Mouse (Mus musculus) cerebellum, postnatal 4 days (tissue): ENCODE data around the gene Kcnj1.

Experiments used
- DNase-seq, 2 experiments: peaks; one replicate each; pipeline ENCODE4 v3.0.0; 2022; ENCODE audit warnings: low spot score in 2 of 2, mixed read lengths in 1 of 2

Kcnj1 gene

DNA sequence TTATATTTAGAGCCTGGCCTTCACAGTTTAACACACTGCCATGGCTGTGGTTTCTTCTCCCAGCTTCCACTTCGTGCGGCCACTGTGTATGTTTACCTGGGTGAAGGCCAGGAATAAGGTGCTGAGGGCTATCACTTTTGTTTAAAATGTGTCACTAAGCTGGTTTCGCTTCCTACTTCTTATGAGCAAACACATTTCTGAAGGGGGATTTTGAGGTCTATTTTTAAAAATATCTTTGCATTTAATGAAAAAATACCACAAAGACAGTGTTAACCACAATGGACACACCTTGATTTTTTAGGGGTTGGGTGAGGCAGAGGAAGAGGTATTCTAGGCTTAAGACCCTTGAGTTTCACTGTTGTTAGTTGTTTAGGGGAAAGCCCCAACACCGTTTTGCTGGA lies 22.5 kb downstream of the Kcnj1 start:
- DNase-seq: no peak

DNA sequence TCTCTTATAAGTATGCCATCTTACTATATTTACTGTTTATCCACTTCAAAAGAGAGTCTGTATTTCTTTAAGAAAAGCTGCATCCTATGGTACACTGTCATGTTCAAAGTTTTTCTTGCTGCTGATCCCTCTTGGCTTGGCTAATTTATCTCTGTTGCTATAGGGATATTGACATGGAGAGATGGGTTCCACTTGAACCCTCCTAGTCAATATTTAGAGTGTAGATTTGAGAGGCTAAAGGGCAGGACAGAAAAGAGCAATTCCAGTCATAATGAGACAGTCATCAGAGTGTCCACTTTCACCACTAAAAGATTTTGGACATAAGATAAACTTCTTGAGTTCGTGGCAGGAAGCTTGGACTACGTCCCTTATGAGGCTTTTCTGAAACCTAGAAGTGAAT lies 27.9 kb downstream of the Kcnj1 start:
- no peak for DNase-seq

DNA sequence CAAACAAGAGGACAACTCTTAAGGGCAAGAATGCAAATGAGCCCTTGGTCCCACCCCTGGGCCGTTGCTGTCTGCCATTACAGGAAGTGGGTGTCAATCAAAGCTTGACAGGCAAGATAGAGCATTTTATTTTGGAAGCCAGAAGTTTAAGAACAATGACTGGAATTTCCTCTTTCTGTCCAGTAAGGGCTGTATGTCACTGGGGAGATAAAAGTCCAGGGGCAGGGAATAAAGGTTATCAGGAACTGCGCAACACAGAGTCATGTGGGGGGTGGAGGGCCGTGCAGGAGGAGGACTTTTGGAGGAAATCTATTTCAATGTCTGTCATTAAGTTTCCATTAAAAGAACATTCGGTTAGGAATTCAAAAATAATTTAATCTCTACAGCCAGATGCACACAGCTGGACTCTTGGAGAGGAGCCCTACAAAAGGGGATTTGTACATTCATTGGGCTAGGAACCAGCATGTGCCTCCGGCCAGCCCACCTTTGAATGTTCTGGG lies 28.4 kb downstream of the Kcnj1 start:
- no peak for DNase-seq

DNA sequence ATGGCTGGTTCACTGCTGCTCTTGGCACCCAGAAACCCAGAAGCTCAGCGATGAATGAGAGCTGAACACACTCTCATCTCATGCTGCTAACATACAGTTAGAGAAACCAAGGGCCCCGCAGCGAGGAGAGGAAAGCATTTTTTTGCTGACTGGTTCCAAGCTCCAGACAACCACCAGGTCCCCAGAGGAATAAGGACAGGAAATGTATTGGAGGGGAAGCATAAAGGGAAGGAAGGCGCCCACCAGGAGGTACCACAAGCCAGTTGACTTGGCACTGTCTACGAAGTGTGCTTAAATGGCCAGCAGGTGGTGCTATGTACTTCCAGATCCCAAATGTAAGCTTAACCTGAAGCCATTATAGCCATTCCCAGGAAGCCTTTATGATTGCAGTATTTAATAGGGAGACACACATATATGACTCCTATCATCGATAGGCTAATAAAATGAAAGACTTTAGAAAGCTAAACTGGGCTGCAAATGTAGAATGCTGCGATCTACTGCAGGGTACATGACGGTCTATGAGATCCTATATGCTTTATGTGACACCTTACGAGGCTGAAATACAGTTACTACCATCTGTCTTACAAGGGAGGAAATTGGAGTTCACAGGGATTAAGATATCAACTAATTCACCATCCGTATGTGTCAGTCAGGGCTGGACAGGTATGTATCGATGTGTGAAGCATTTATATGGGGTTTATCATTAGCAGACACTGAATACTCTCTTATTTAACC lies 33.1 kb downstream of the Kcnj1 start:
- DNase-seq: peak in 1 of 2 experiments; percentile 63

DNA sequence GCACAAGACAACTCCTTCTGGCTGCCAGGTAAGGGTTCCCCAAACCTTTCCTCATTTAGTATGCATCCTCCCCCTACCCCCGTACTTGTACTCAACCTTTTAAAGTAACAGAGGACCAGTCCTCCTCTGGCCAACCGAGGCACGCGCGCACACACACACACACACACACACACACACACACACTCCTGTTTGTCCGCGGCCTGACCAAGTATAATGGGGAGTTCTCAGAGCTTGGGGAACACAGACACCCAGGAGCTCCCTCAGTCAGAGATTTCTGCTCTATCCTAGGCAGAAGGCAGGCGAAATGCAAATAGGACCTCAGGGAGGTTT lies 36.4 kb downstream of the Kcnj1 start:
- DNase-seq: no peak

DNA sequence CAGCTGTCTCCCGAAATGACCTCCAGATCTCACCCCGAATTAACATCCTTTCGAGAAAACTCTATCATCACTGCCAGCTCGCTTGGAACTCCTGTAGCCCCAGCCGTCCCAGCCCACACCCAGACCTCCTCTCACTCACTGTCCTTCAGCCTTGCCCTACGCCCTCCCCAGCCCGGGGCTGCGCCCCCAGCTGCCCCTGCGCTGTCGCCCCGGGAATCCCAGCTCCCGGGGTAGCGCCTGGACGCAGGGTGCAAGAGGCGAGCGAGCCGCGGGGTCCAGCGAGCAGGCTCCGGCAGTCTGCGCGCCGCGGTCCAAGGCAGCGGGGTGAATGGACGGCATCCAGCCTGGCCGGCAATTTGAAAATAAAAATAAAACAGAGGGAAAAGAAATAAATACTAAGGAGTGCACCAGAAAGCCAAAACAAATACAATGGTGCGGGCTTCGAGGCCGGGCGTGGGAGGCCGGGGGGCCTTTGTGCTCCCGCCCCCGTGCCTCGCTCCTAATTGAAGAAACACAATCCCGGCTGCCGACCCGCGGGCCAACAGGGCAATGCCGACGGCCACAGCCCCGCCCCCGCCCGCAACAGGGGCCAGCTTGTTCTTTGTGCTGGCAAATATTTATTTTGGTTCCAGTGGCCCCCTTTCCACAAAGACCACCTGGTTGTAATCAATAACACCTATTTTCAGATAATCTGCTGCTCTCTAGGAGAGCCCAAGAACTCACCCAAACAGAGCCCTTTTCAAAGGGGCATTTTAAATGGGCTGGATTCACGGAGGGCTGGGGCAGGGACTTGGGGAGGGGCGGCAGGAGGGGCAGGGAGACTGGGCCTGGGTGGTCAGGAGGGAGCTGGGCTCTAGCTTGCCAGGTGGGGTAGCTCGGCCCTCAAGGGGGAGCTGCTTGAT lies 37.0 kb downstream of the Kcnj1 start:
- peak in 1 of 2 experiments; percentile 18 for DNase-seq

DNA sequence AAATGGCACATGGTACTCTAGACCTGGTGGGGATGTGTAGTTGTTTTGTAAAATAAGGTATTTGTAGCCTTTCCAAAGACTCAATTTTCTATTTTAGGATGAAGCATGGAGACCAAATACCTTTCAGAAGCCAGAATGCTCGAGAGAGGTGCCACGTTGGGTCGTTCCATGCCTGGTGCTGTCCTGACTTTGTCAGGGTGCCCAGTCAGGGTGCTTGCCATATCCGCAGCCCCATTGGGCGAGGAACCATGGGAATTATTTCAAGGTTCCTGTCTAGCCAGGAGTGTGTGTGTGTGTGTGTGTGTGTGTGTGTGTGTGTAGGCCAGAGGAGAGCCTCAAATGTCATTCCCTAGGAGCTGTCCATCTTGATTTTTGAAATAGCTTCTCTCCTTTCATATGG lies 38.4 kb downstream of the Kcnj1 start:
- DNase-seq: no peak

DNA sequence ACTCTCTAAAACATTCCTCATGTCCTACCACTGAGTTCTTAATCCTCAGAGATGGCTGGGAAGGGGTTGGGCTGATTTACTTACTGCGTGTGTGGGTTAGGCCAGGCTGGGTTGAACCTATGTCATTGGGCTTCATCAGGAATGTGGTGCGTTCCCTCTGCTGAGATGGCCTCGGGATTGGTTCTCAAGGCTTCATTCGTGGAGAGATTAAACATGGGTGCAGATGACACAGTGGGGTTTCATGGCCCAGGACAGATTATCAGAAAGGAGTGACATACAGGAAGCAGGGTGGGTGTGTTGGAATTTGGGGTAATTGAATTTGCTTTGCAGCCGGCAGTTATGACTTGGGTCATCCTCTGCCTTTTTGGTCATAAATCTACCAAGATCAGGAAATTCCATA lies 39.2 kb downstream of the Kcnj1 start:
- no peak for DNase-seq

DNA sequence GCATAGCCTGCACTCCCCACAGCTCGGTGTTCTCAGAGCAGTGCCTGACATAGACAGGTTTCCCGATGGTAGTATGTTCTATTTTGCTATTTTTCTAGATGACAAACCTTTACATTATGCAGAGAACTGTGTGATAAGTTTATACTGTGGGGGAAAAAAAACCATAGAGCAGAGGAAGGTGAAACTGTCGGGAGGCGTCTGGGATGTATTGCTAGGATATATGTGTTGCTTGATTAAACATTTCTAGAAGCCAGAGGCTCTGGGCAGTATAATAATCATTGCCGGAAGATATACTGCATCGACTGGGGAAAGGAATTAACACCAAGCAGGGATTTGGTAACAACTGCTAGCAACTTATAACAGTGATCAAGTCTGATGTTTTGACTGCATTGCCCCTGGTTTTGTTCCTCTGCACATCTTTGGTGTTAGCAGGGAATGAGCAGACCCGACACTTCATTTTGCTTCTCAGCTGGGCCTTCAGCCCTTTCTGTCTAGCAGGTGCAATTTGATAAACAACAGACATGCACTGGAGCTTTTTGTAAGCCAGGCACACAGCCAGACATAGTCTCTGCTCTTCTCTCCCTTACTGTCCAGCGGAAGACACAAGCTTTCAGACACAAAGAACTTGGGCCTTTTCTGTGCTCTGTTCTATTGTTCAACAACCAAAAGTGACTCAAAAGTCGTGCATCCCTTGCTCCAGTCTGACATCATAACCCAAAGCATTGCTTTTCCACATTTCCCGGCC lies 40.7 kb downstream of the Kcnj1 start:
- DNase-seq: no peak

DNA sequence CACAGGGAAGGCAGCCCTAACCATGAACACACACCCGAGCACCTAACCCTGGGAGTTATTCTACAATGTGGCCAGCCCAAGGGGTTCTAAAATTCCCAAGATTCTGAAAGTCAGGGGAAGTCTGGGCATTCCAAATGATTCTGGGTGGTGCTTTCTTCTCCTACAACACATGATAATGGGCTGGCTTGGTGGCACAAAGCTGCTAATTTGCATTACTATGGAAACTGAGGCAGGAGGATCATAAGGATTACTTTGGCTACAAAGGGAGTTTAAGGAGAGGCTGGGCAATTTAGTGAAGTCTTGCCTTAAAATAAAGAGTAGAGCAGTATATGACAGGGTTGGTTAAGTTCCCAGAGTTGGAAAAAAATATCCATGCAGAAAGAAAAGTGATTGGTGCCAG lies 42.7 kb downstream of the Kcnj1 start:
- DNase-seq: no peak

DNA sequence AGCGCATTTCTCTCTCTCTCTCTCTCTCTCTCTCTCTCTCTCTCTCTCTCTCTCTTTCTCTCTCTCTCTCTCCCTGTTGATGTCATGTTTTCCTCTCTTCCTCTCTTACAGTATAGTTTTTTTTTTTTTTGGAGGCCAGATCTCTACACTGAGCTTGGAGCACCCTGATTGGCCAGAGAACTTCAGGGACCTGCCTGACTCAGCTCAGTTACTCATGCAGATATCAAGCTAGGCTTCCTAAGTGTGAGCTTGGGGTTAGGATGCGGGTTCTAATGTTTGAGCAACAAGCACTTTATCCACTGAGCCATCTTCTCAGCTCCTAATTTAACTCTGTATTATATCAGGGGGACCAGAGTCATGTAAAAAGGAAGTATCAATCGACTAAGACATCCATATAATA lies 43.7 kb downstream of the Kcnj1 start:
- DNase-seq: no peak

DNA sequence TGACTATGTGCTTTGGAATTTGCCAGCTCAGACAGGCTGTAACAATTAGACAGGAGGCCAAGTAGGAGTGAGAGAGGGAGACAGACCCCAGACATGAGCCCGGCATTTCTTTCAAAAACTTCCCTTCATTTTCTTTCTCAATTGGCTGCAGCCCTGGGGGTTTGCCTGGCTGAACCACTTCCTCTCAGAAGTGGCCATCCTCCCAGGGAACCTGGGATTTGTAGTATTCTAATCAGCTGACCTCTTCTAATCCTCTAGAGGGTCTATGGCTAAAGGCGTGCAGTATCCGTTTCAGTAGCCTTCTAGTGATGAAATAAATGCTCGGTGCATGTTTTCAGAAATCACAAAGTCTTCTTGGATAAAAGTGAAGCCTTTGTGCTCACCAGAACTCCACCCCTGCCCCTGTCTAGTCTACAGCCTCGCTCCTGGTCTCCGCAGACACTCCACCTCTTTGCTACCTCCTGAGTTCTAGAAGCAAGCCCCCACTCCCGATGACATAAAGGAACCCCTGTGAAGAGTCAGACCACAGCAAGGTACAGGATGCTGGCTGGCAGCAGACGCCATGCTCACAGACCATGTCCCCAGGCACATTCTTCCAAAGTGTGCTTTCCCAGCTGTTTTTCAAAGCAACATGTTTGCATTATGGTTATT lies 45.3 kb downstream of the Kcnj1 start:
- DNase-seq: no peak

DNA sequence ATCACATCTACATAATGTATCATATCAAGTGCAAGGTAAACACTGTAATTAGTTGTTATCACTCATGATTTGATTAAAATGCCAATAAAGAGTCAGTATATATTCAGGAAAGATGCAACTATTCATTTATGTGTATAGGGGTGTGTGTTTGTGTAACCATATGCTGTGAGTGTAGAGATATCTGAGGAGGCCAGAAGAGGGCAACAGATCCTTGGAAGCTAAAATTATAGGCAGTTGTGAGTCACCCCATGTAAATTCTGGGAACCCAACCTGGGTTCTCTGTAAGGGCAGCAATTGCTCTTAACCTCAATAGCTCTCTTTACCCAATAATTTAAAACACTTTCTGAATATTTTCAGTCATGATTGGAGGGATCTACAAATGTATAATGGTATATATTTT lies 48.4 kb downstream of the Kcnj1 start:
- no peak for DNase-seq

DNA sequence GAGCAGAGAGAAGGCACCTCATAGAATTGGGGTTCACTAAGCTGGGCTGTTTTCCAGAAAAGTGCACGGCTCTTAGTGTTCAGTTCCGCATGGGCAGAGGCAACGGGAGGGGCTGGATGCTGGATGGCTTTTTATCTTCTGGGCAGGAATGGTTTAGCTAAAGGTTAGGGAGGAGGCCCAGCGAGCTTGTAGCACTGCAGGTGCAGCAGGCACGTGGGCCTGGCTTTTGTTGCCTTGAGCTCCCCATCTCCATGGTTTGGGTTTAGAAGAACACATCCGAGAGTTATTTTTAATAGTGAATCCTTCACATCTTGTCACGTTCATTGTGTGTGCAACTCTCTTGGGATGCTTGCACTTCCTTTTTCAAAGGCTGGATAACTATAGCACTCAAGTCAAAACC lies 53.0 kb downstream of the Kcnj1 start:
- no peak for DNase-seq

DNA sequence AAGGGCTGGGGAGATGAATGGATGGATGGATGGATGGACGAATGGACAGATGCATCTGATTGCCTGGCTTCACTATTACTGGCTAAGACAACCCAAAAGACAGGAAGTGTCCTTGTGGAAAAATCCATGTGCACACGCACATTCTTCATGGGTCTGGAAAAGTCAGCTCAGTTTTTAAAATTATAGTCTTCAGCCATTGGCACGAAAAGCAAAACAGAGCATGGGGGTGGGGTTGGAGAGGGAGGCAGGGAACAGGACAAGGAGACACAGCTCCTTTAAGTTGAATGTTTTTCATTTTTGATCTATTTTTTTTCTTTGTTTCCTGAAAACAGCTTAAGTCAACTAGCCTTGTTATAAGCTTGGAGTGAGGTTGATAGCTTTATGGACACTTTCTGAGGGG lies 58.8 kb downstream of the Kcnj1 start:
- no peak for DNase-seq

DNA sequence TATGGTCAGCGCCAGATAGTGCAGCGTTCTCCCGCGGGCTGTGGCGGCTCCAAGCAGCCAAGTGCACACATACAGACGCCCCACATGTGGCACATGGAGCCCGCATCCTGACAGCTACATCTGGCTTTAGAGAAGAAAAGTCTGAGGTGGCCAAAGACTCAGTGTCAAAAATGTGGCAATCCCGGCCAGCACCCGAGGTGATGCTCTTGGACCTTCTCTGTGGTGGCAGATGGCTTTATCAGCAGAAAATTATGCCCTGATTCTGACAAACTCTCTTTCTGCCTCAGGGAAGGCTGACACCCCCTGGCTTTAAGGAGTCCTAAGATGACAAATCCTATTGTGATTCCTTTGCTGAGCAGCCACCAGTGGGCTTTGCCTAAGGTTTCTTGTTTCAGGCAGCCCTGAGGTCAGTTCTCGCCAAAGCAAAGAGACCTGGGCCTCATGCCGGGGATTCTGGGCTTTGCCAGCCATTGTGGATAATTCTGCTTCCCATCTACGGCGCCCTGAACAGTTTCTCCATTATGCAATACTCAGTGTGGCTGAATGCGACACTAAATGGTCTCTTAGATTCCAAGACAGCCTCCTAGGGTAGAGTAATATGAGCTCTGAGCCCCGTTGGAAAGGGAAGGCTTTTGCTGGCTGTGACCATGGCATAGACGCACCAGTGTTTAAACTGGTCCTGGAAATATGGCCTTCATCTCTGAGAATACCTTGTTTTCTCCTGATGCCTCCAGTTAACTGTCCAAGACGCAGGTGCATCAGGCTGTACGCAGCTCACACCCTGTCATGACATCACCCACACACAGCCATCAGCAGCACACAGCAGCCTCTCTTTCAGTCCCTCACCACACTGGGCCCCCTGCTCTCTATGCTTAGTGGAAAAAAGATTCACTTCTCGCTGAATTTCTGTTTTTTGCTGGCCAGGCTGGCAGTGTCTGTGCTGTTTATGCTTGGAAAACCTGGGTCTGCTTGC lies 62.2 kb downstream of the Kcnj1 start:
- DNase-seq: peak in 1 of 2 experiments; percentile 9

DNA sequence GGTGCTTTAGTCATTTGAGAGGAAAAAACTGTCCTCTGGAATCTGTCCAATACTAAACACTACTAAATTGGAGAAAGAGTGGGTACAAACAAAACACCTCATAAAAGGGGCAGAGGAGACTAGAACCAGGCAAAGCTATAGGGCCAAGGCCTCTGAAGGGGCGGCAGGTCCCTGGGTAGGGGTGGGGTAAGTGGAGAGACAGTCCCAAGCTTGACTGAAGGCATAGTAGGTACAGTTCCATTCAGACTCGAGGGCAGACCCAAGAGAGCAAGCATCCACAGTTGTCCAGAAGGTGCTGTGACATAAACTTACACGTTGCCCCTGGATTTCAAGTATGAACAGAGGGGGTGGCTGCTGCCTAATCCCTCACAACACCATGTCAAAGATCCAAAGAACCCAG lies 70.8 kb downstream of the Kcnj1 start:
- DNase-seq: no peak

DNA sequence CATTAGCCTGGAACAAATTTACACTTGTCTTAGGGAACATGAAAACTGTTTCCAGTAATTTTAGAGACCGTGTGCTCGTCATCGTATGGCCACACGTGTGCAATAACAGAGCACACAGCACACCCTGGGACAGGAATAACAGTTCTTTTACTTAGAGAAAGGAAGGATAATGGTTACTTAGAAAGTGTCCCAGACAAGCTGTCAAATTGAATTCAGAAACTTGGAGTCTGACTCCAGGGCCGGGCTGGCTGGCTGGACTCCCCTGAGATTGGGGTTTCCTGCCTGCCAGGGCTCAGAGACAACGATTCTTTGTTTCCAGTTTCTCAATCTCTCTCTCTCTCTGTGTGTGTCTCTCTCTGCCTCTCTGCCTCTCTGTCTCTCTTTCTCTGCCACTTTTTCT lies 71.5 kb downstream of the Kcnj1 start:
- peak in 1 of 2 experiments; percentile 18 for DNase-seq

DNA sequence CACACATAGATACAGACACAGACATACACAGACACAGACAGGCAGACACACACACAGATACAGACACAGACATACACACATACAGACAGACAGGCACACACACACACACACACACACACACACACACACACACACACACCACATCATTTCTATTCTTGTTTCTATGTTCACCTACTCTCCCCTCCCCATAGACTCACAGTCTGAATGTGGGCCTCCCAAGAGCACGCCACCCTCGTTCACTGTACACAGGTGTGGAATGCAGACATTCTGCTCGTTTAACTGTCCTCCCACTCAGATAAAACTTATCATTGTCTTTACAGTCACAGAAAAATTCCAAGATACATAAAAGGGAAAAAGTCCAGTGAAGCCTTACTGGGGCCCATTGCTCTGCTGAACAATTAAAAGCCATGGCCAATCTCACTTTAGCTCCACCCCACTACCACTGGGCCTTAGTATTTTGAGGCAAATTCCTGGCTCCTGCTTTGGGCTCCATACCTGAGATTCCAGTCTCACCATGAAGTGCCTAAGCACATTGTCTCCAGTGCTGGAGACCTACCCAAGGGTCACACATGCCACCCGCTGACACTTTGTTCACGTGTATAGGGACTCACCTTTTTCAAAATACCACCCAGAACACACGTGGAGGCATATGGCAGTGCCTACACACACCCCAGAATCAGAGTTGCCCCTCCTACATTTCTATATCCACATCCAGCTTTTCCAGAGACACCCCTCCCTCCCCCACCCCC lies 72.3 kb downstream of the Kcnj1 start:
- DNase-seq: no peak

DNA sequence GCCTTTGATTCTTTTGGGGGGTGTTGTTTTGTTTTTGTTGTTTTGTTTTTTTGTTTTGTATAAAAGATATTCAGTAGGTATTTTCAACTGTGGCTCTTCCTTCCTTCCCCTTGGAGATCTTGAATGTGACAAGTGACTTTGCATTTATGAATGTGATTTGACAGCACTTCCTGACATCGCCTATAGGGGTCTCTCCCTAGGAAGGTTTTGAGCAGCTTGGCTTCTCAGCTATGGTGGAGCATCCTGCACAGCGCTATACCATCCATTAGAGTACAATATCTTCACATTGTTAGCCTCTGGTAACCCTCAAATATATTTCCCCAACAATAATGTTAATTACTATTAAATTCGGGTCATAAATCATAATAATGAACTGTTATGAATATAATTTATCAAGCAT lies 73.5 kb downstream of the Kcnj1 start:
- DNase-seq: no peak
